Mouse (Mus musculus) c-Kit-negative CD71-positive TER-119-positive erythroid progenitor cells, embryonic 14.5 days (primary cell): ENCODE results near the gene Ifit1bl1.
"Not testable (repeated sequence)": the region's sequence is repeated elsewhere in the genome, so short reads cannot be mapped to it uniquely, and the experiment has no call there.

Source experiments
- DNase-seq: peaks from one replicate; pipeline ENCODE4 v3.0.0-alpha.2; 2013; ENCODE audit warnings: low read depth, low spot score

Gene Ifit1bl1

DNA sequence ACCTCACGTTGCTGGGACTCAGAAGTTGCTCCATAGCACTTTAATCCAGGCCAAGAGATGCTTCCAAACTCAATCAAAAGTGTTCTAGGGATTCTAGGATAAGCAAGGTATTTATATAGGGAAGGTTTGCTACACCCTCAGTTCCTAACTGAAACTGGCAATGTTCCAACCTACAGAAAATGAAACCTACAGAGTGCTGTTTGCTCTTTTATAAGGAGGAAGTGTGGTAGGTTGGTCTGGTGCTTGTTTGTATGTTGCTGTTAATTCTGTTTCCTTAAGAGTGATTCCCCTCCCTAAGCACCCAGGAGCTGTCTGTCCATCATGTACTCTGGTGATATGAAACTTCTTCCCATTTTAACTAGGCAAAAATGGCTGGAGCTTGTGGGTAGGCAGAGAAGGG is at the start of gene Ifit1bl1:
Gene Ifit1bl1, minus strand, starts transcription at position 69 of the 400 bp plus-strand sequence.
- not testable (repeated sequence) for DNase-seq

- no peak for DNase-seq
Observed at GRCm38 (mm10) chr19:34650997-34651396, 49.2 kb upstream of the Ifit1bl1 start.

DNA sequence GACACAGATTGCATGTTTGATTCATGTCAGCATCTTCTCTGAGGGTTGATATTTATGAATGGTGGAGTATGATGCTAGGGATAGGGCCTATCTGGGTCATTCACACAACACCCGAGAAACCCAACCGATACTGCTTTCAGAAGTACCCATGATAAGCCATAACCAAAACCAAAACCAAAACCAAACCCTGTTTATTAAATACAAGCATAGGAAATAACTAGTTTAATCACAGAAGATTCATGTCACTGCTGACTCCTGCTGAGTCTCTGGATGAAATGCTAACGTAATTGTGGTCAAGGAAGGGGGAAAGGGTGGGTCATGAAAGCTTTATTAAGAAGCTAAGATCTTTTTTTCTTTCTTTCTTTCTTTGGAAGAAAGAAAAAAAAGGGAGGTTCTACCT is 48.5 kb upstream of the Ifit1bl1 start:
- DNase-seq, result no peak

DNA sequence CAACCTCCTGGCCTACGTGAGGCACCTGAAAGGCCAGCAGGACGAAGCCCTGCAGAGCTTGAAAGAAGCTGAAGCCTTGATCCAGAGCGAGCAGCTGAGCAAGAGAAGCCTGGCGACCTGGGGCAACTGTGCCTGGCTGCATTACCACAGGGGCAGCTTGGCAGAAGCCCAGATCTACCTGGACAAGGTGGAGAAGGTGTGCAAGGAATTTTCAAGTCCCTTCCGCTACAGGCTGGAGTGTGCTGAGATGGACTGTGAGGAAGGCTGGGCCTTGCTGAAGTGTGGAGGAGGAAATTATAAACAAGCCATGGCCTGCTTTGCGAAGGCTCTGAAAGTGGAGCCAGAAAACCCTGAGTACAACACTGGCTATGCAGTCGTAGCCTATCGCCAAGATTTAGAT is 45.9 kb upstream of the Ifit1bl1 start:
- not testable (repeated sequence) for DNase-seq

DNA sequence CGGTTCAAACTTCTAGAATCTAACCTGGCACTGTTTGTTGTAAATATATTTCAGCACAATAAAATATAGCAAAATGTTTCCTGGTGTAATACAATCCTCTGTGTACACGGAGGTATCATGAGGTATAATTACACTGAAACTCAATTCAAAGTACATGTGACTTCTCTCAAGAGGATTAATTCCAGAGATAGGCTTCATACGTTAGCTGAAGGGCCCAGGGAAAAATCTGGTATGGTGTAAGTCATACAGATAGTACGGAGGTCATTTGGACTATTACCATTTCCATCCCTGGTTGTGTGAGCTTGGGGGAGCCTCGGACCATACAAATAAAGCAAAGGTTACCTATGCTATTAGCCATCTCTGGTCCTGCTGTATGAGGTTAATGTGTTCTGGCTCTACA is 40.9 kb upstream of the Ifit1bl1 start:
- DNase-seq, result no peak

- no peak for DNase-seq
Observed at GRCm38 (mm10) chr19:34640623-34641022, 38.9 kb upstream of the Ifit1bl1 start, which contains the start of the genes Ifit1bl2 and Ifit1. Gene Ifit1bl2 (minus strand): TSS chr19:34640743. Gene Ifit1 (plus strand): TSS chr19:34640871.

DNA sequence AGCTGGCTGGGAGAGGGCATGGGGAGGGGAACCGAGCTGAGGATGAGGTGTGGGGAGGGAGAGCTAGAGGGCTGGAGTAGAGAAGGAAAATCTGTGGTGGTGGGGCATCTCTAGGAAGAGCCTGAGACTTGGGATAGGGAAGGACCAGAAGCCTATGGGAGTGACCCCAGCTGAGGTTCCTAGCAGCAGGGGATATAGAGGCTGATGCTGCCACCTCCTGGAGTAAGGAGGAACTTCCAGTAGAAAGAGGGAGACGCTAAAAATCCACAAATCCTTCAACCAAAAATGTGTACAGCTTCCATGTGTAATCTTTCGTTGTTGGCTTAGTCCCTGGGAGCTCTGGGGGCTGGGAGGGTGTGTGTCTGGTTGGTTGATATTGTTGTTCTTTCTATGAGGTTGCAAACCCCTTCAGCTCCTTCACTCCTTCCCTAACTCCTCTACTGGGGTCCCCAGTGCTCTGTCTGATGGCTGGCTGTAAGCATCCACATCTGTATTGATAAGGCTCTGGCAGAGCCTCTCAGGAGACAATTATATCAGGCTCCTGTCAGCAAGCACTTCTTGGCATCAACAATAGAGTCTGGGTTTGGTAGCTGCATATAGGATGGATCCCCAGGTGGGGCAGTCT is 35.3 kb upstream of the Ifit1bl1 start:
- no peak for DNase-seq

DNA sequence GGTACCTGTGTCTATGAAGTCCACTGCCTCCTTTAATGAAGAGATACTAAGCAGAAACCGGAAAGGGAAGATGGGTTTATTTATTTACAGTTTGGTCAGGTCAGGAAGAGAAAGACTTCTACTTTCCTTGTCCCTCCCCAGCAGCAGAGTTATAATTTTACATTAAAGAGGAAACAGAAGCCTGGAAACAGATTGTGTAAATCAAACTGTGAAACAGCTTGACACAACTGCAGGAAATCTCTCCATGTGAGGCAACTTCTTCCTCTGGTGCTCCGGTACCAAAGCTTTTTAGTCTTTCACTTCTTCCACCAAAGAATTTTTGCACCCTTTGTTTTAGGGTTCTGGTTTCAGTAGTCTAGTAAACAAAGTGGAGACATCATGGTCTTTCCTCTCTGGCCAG is 31.7 kb upstream of the Ifit1bl1 start:
- DNase-seq, result no peak

DNA sequence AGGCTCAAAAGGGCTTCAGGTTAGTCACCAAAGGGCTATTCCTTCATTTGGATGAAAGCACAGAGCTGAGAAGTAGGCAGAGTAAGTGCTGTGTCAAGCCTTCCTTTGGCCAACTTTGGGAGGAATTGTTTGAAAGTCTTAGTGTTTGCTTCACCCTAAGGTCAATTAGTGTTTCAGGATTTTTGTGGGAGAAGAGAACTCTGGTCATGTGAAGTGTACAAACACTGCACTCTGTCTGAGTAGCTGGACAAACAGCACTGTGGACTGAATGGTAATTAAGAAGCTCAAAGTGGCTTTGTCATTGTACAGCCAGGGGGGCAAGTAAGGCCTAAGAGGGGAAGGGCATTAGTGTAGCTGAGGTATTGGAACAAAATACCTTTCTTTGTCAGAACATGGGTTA is 29.7 kb upstream of the Ifit1bl1 start:
- DNase-seq, result no peak

- no peak for DNase-seq
Observed at GRCm38 (mm10) chr19:34627496-34627895, 25.7 kb upstream of the Ifit1bl1 start.

- DNase-seq, result no peak
Observed at GRCm38 (mm10) chr19:34624663-34625062, 22.9 kb upstream of the Ifit1bl1 start.

GRCm38 (mm10) chr19:34623781-34624180 is 22.0 kb upstream of the Ifit1bl1 start:
- no peak for DNase-seq

GRCm38 (mm10) chr19:34620871-34621270 is 19.1 kb upstream of the Ifit1bl1 start:
- DNase-seq, result no peak

GRCm38 (mm10) chr19:34612243-34613001 is 10.7 kb upstream of the Ifit1bl1 start:
- not testable (repeated sequence) for DNase-seq

GRCm38 (mm10) chr19:34610118-34610517 is 8.4 kb upstream of the Ifit1bl1 start:
- not testable (repeated sequence) for DNase-seq

- not testable (repeated sequence) for DNase-seq
Observed at GRCm38 (mm10) chr19:34607237-34608051, 5.7 kb upstream of the Ifit1bl1 start, which contains the start of gene Ifit3b. Gene Ifit3b (plus strand): TSS chr19:34607970.

- DNase-seq, result no peak
Observed at GRCm38 (mm10) chr19:34605472-34605871, 3.7 kb upstream of the Ifit1bl1 start.

DNA sequence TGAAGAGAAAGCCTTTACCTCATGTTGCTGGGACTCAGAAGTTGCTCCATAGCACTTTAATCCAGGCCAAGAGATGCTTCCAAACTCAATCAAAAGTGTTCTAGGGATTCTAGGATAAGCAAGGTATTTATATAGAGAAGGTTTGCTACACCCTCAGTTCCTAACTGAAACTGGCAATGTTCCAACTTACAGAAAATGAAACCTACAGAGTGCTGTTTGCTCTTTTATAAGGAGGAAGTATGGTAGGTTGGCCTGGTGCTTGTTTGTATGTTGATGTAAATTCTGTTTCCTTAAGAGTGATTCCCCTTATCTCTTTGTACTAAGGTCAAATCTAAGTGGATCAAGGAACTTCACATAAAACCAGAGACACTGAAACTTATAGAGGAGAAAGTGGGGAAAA is 2.5 kb downstream of the Ifit1bl1 start:
- DNase-seq, result not testable (repeated sequence)

DNA sequence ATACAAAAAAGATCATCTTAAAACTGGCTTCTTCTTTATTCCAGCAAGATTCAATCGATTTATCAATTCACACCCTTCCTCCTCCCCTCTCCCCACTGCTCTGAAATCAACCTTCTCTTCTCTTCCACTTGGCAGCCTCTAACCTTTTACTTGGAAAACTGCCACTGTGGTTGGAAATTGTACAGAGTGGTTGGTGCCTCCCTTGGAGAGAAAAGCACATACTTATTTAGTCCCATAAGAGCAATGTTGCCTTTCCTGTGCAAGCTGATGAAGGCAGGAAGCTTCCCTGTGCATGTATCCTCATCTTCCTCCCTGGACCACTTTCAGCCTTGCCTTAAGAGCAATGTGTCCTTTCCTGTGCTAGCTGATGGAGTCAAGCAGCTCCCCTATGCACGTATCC is 3.4 kb downstream of the Ifit1bl1 start:
- DNase-seq, result no peak

DNA sequence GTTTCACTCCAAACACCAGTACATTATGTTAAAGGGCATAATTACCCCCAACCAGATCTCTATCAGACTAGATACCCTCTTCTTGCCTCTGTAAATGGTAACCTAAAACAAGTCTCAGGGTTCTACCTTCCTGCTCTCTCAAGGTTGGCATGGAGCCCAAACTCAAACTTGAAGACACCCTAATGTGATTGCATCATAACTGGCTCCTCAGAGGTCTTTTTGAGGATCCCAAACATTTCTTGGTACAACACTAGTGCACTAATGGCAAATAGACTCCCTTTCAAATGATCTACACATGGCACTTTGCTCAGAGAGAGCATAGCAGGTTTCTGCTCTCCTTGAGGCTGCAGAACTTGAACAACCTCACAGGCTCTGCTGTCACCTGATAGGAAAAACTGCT is 4.9 kb downstream of the Ifit1bl1 start:
- no peak for DNase-seq

DNA sequence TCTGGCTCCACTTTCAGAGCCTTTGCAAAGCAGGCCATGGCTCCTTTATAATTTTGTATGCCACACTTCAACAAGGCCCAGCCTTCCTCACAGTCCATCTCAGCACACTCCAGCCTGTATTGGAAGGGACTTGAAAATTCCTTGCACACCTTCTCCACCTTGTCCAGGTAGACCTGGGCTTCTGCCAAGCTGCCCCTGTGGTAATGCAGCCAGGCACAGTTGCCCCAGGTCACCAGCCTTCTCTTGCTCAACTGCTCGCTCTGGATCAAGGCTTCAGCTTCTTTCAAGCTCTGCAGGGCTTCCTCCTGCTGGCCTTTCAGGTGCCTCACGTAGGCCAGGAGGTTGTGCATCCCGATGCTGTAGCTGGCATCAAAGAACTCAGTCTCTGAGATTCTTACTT is 7.2 kb downstream of the Ifit1bl1 start:
- not testable (repeated sequence) for DNase-seq

DNA sequence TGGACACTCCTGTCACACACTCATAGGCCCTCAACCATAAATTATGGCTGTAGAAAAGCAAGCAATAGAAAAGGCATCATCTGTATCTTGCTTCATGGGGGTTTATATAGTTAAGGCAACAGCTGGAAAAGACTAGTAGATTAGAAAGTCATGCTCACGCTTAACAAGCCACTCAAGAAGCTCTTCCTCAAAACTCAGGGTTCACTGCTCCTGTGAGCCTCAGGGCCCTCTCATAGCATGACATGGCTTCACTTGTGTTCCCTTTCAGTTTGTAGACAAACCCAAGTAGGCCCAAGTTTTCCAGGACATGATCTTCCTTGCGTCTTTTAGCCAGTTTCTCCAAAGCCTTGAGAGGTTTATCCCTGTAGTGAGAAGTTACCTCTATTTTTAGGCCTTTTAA is 8.3 kb downstream of the Ifit1bl1 start:
- no peak for DNase-seq
